Mouse (Mus musculus) MEL-GATA-1-ER (cell line): ENCODE data around the gene Otop2.

Source experiments
- DNase-seq: peaks from one replicate; pipeline ENCODE4 v3.0.0-alpha.2; 2012; ENCODE audit warnings: low read depth; ENCODE audit errors: extremely low read depth

Otop2 gene

DNA sequence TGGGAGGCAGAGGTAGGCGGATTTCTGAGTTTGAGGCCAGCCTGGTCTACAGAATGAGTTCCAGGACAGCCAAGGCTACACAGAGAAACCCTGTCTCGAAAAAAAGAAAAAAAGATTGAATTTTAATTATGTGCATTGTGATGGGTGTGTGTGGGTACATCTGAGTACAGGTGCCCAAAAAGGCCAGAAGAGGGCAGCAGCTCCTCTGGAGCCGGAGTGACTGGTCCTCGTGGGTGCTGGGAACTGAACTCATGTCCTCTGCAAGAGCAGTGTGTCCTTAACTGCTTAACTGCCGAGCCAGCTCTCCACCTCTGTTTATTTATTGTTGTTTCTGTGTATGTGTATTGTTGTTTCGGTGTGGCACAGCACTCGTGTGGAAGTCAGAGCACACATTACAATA lies 70.9 kb downstream of the Otop2 start:
- DNase-seq, result no peak

DNA sequence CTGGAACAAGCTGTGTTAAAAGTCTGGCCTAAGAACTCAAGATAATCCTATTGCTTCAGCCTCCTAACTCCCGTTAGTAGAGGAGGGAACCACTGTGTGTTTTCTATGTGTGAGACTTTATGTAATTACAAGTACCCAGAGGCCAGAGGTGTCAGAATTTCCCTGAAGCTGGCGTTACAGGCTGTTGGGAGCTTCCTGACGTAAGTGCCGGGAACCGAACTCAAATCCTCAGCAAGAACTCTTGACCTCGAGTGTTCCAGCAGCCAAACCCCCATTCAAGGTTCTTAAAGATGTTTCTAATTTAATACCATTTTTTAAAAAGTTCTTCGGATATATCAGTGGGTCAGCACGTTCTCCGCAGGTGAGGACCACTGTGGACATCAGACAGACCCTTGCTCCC lies 74.3 kb downstream of the Otop2 start:
- DNase-seq, result no peak
